Mouse (Mus musculus) lung, adult 2 months (tissue): ENCODE measurements at regions not wholly inside any gene's neighbourhood (a gene's known extent, or its start where the extent isn't known, plus 50 kb on each side); places are given as distances from the start of the nearest gene placed in this dataset.

Experiments used
- CTCF ChIP-seq: fragments of 200-500 bp; IDR thresholded peaks from 2 replicates; pipeline ENCODE4 v1.5.1; 2011; ENCODE audit warnings: mild to moderate bottlenecking, low read length, control low read depth; ENCODE audit not compliant: insufficient read depth
- POLR2A ChIP-seq: fragments of 200-500 bp; IDR thresholded peaks from 2 replicates; pipeline ENCODE4 v1.6.1; 2011; ENCODE audit warnings: low read depth, mild to moderate bottlenecking, control low read depth, low read length, borderline replicate concordance; ENCODE audit errors: extremely low read depth

DNA sequence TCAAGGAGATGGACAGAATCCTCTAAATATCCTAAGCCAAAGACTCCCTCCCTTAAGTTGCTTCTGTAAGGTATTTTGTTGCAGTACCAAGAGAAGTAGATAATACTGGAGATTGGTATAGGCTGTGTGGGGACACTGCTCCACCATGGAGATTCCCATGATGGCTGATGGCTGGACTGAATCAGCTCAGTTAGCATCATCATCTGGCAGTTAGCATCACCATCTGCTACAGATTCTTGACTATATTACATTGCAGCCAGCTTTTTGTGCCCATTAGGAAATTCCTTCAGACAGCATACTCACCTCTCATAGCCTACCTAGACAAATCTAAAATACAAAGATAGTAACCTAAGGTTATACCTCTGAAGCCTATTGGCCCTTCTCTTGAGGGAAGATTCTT lies 290.6 kb upstream of the Mctp2 start:
- TF ChIP-seq CTCF = no peak
- no peak for TF ChIP-seq POLR2A
